Mouse (Mus musculus) kidney, postnatal 10 days (tissue): ENCODE results near the gene Pofut1.
"Not testable (repeated sequence)": the region's sequence is repeated elsewhere in the genome, so short reads cannot be mapped to it uniquely, and the experiment has no call there.

Source experiments
- DNase-seq: peaks from one replicate; pipeline ENCODE4 v3.0.0; 2021; ENCODE audit warnings: mixed read lengths

Pofut1 gene

GRCm38 (mm10) chr2:153239021-153239859 lies 2.1 kb upstream of the Pofut1 start:
- no peak for DNase-seq

GRCm38 (mm10) chr2:153239860-153240480 lies 1.4 kb upstream of the Pofut1 start:
- no peak for DNase-seq

GRCm38 (mm10) chr2:153240701-153241235 lies 565 bp upstream of the Pofut1 start:
- DNase-seq, result peak; percentile 42

DNA sequence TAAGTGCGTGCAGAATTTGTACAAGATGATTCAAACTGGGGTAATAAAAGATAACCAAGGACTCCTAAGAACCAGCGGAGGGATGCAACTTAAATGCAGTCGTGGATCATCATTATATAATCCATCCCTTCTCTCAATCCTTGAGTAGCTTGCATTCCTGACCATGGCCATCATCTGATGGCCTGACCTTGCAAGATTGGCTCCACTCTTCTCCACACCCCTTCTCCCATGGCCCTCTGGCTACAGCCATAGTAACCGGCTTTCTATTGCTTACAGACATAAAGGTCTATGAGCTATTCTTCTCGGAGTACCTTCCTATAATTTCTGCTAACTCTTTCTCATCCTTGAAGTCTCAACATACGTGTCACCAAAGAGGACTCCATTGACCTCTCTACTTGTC lies 823 bp downstream of the Pofut1 start:
- DNase-seq, result no peak

GRCm38 (mm10) chr2:153249751-153250150 lies 8.4 kb downstream of the Pofut1 start:
- no peak for DNase-seq

DNA sequence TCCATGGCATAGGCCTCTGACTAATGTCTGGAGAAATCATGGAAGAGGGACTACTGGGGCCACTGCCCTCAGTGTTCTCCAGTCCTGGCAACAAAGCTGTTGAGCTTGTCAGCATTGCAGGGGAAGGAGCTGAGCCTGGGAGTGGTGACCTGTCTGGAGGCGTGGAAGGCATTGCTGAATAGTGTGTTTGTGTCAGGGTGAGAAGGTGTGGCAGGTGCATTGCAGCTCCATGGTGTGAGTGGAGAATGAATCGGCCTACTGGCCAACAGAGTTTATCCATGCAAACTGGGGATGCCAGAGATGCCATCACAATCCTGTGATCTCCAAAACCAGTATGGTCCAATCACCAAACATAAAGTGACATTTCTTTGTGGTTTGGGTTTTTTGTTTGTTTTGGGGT lies 15.3 kb downstream of the Pofut1 start:
- no peak for DNase-seq

DNA sequence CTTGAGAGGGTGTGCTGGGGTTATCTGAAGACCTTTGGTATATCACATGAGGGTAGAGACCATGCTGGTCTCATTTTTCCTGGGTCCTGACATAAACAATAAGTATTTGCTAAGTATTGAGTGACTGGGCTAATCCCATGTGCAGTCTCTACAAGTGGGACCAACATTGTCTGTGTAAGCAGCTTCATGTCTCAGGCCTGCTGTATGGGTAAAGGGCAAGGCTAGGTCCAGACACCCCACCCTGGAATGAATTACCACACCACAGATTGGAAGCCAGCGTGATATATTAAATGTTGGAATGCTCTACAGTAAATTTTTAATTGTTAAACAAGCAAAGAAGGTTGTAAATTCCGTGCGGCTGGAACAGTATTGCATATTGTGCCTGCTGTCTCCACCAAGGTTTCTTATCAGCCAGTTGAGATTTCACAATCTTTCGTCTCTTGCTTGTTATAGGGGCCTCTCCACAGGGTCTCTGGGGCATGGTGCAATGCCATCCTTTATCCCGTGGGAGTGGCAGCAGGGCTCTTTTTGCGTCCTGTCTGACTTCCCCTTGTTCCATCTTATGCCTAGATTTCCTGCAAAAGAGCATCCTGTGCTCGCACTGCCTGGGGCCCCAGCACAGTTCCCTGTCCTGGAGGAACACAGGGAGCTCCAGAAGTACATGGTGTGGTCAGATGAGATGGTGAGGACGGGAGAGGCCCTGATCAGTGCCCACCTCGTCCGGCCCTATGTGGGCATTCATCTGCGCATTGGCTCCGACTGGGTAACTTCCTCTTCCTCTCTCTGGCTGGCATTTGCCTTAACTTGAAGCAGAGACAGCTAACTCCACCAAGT lies 17.9 kb downstream of the Pofut1 start:
- DNase-seq, result no peak

- no peak for DNase-seq
Observed at GRCm38 (mm10) chr2:153259864-153260674, 18.7 kb downstream of the Pofut1 start.

GRCm38 (mm10) chr2:153263053-153263452 lies 21.7 kb downstream of the Pofut1 start:
- DNase-seq, result no peak

DNA sequence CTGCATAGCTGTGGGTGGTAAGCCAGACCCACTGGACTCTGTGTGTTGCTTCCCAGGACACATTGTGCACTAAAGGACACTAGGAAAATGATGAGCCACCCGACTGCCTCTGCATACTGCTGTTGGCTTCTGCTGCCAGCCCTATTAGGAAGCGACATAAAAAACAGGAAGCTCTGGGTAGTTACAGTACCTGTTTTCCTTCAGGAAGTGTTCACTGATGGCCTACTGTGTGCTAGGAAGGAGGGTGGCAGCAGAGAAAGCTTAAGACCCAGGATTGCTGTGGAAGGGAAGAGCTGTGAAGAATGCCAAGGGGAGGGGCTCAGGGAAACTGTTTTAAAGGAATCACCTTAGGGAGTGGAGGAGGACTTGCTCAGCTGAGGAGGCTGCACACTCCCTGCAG lies 26.0 kb downstream of the Pofut1 start:
- no peak for DNase-seq

DNA sequence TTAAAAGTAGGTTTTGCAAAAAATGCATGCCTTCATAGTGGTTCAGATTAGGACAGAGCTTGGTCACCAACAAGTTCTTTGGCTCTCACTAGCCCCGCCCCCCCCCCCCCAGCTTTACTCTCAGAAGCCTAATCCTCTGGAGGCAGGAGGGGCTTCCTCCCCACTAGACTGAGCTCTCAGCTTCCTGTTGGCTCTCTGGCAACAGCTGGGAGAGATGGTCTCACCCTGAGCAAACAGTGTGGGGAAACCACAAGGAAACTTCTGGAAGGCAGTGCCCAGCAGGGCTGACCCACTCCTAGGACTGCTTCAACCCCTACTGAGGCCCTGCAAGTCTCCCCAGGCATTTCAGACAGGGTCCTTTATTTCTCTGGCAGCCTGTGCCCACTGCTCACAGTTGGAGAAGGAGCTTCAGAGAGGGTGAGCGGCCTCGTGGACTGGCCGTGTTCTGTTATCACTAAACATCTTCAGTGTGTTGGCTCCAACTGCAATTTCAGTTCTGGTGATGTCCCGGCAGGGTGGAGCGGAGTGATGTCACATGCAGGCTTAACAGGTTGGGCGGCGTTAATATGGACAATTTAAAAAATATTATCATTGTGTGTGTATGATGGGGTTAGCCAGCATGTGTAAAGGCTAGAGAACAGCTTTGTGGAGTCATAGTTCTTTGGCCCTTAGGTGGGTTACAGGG lies 29.0 kb downstream of the Pofut1 start:
- DNase-seq, result not testable (repeated sequence)

DNA sequence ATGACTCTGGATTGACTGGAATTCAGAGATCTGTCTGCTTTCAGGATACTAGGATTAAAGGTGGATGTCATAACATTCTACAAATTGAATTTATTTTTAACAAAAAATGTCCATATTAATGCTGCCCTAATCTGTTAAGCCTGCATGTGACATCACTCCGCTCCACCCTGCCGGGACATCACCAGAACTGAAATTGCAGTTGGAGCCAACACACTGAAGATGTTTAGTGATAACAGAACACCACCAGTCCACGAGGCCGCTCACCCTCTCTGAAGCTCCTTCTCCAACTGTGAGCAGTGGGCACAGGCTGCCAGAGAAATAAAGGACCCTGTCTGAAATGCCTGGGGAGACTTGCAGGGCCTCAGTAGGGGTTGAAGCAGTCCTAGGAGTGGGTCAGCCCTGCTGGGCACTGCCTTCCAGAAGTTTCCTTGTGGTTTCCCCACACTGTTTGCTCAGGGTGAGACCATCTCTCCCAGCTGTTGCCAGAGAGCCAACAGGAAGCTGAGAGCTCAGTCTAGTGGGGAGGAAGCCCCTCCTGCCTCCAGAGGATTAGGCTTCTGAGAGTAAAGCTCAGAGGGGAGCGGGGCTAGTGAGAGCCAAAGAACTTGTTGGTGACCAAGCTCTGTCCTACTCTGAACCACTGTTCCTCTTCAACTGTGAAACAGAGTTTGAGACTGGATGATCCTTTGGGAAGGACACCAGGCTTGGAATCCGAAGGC lies 33.0 kb downstream of the Pofut1 start:
- DNase-seq, result peak; percentile 47

- DNase-seq, result no peak
Observed at GRCm38 (mm10) chr2:153274919-153275247, 33.5 kb downstream of the Pofut1 start.

- not testable (repeated sequence) for DNase-seq
Observed at GRCm38 (mm10) chr2:153275577-153275976, 34.2 kb downstream of the Pofut1 start.

GRCm38 (mm10) chr2:153276440-153276839 lies 35.1 kb downstream of the Pofut1 start:
- no peak for DNase-seq

- DNase-seq, result not testable (repeated sequence)
Observed at GRCm38 (mm10) chr2:153276846-153277245, 35.5 kb downstream of the Pofut1 start.

GRCm38 (mm10) chr2:153278357-153278756 lies 37.0 kb downstream of the Pofut1 start:
- DNase-seq, result no peak

GRCm38 (mm10) chr2:153283919-153284318 lies 42.6 kb downstream of the Pofut1 start:
- DNase-seq, result no peak

DNA sequence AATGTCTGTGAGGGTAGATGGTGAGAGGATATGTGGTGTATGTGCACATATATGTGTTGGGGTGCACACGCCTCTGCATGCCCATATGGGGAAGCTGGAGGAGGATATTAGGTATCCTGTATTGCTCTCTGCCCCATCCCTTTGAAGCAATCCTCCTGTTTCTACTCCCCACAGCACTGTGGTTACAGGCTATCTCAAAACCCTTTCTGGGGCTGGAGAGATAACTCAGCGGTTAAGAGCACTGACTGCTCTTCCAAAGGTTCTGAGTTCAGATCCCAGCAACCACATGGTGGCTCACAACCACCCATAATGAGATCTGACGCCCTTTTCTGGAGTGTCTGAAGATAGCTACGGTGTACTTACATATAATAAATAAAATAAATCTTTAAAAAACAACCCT lies 45.2 kb downstream of the Pofut1 start:
- DNase-seq, result no peak

GRCm38 (mm10) chr2:153287835-153288234 lies 46.5 kb downstream of the Pofut1 start:
- DNase-seq, result peak; percentile 81
